Mouse (Mus musculus) heart, adult 9 months (tissue): Measurements from ENCODE around the gene Fam186b.

Experiments used
- DNase-seq, 2 experiments: peaks; one replicate each; pipeline ENCODE4 v3.0.0; 2022; ENCODE audit warnings: low spot score in 2 of 2

Fam186b gene

DNA sequence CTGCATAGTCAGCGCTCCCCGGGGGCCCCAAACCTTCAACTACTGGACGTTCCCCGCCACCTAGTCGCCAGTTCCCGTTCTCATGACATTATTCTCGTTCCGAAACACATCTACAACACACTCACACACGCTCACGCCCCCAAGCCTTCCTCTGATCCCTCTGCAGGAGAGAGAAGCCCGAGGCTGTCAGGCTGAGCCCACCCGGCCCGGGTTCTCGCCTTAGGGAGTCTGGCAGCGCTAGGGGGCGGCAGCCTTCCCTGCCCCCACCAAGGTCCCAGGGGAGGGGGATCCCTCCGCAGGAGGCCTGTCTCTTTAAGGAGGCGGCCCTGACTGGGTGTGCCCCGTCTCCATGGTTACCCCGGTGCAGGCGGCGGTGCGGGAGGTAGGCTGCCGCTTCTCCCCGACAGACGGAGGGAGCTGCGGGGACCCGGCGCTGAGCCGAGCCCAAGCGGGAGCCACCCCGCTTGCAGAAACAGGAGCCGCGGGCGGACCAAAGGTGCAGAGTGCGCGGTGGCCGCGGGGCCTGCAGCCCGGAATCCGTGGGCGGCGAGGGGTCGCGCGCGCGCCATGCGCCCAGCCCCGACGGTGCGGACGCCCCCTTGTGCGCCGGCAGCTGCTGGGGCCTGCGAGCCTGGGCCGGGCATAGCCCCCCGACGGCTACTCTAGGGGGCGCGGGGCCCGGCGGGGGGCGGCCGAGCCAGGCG is 71.3 kb downstream of the Fam186b start, which contains the start of gene Kcnh3:
Gene Kcnh3, plus strand, starts transcription at position 654 of the 704 bp plus-strand sequence.
- no peak for DNase-seq

DNA sequence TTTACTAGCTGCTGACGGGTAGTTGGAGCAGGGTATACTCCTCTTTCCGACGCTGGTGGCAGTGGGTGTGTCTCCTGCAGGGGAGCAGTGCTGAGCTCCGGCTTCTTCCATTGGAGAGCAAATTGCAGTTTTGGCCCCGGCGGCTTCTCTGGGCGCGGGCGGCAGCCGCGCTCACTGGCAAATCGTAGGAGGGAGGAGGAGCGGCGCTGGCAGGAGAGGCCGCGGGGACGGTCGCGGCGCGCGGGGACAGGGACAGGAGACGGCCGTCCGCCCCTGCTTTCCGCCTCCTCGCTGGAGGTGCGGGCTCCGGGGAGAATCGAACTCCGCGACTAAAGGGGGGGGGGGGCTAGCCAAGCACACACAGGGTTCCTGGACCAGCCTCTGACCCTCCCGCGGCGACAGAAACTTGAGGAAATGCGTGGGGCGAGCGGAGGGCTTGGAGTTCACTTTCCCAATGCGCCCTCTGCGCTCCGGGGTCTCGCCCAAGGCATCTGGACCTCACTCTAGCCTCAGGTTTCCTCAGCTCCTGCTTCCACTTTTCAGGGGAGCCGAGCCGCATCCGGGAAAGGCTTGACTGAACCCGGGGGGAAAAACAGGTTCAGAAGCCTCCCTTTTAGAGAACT is 72.0 kb downstream of the Fam186b start:
- peak in 1 of 2 experiments; percentile 18 for DNase-seq

DNA sequence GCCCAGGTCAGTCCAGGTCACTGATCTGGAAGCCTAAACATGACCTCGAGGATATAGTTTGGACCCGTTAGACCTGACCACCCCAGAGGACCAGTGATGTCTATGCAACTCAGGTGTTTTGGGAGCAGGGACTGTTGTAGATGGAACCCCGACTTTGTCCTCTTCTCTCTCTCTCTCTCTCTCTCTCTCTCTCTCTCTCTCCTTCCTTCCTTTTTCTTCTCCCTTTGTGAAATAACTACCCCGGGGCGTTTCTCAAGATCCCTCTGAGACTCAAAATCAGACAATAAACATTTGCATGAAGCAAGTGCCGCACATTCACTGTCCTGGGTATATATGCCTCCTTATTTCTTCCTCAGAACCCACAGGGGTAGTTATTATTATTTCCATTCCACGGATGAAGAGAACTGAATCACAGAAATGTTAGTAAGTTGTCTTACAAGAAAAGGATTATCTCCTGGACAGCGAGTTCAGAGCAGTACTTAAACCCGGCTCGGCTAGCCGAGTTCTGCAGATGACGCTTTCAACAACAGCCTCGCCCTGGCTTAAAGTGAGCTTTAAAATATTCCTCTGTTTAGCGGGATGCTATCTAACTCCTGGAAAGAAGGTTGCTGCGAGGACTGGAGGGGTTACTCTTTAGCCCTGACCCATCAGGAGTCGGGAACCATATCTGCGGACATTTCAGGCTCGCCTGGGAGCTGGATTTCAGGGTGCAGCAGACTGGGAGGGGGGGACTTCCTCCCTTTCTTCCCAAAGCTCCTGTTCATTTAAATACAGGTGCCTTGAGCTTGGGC is 72.7 kb downstream of the Fam186b start:
- DNase-seq, result no peak

GRCm38 (mm10) chr15:99221315-99221952 is 74.3 kb downstream of the Fam186b start:
- DNase-seq, result no peak
